Mouse (Mus musculus) CD8-positive naive resting alpha-beta T cell, adult 57 days (primary cell): ENCODE measurements around the gene Arl6ip6. TPM values are rescaled to one million over a fixed set of nuclear protein-coding genes. Genes with fewer than 3 reads are reported as not detected.

Source experiments
- total RNA-seq: library from RNA; stranded (reverse); gene quantifications from one replicate; pipeline ENCODE4 v1.2.4, GENCODE M21; 2023

The Arl6ip6 gene
- 28.1 TPM for total RNA-seq

GRCm38 (mm10) chr2:53191523-53192220 lies at the start of gene Arl6ip6:
Gene Arl6ip6, plus strand, starts transcription at chr2:53191726.

GRCm38 (mm10) chr2:53190684-53191511 lies 628 bp upstream of the Arl6ip6 start, which contains the start of gene Prpf40a:
Gene Prpf40a, minus strand, starts transcription at chr2:53191284.

Other genes with a start within 250 kb of the Arl6ip6 start
- gene Prpf40a, start 442 bp upstream of the Arl6ip6 start, total RNA-seq, result 80.4 TPM